Mouse (Mus musculus) CD4-positive helper T cell, adult 2 months (primary cell): ENCODE results near the gene Acap1.

ENCODE experiments used
- DNase-seq: peaks from one replicate; pipeline ENCODE4 v3.0.0-alpha.2; 2012; ENCODE audit warnings: low read depth, missing footprints, low spot score

Acap1 gene

DNA sequence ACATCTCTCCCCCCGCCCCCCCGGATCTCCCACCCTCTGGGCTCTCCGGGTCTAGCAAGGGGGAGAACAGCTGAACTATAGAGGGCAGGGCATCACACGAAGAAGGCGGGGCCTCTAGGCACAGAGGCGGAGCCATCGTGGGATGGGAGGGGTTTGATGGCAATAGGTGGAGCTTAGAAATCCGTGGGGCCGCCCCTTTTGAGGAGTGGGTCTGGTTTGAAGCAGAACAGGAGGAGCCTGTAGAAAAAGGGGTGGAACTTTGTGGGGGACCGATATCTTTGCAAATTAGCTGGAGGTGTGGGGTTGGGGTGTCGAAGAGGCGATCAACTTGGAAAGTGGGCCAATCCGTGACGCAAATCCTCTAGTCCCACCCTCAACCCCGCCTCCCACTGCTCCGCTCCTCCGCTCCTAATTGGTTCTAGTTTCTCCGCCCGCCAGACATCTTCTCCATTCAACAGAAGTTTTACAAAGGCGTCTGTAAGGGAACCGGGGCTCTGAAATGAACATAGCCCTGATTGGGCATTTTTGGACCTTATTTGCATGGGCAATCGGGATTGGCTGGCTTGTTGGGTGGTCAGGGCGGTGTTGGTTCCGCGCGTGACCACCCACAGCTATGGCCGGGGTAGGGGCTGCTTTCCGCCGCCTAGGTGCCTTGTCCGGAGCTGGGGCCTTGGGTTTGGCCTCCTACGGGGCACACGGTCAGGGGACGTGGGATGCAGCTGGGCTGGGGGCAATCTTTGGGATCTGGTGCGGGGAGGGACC is 57.2 kb downstream of the Acap1 start, which contains the start of gene Tmem256:
Gene Tmem256, plus strand, starts transcription at position 563 of the 762 bp plus-strand sequence.
- peak; percentile 96 for DNase-seq

DNA sequence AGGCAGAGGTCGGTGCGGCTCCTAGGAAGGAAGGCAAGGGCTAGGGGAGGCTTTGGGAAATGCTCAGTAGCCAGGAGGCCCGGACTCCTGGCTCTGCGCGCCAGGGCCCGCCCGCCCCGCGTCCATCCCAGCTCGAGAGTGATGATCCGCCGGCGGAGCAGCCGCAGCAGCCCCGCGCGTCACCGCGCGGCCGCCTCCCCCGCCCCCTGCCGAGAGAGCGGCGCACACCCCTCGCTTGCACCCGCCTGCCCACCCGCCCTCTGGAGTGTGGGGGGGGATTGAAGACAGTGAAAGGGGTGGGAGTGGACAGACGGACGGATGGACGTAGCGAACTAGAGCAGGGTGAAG is 57.8 kb downstream of the Acap1 start, which contains the start of gene Nlgn2:
Gene Nlgn2, minus strand, starts transcription at position 181 of the 348 bp plus-strand sequence.
- peak; percentile 86 for DNase-seq

DNA sequence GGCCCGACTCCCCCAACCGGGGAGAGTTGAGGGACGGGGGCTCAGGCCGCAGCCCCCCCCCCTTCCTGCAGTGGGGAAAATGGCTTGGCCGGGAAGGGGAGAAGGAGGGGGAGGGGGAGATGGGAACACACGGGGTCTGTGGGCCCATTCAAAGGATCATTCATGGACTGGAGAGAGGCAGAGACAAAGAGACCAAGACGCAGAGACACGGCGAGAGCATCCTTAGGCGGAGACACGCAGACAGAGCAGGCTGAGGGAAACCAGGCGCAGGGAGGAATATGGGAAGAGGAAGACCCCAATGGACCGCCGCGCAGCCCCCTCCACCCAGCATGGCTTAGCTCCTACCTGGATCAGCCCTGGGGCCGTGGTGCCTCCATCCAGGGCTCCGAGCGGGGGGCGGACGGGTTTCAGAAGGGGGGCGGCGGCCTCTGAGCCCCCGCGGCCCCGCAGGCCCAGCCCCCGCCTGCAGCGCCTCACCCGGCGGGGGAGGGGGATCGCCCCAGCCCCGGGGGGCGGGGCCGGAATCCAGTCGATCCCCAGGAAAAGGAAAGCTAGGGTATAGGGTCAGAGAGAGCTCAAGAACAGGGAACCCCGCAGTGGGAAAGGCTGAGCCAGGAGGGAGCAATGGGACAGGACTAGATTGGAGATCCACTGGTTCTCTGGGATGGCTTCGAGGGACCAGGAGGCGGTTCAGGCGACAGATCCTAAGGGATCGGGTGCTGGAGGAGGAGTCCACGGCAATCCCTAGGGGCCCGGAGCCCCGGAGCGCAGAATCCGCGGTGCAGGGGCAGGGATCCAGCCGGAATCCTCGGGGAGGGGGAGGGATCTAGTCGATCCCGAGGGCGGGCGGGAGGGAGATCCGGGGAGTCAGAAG is 58.4 kb downstream of the Acap1 start:
- peak; percentile 44 for DNase-seq

DNA sequence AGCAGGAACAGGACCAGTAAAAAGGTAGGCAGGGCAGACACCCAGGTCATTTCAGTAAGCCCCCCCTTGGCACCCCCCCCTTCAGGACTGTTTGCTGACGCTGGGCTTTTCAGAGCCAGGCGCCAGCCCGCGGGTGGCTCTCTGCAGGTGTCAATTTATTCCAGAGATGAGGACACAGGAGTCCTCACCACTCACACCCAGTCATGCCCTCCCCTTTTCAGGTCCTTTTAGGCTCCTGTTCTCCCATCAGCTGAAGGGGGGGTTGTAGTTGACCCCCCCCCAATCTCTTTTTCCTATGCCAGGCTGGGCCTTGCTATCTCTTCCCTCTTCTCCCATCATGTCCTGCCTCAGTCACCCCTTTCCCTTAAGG is 59.4 kb downstream of the Acap1 start:
- DNase-seq: peak; percentile 38

DNA sequence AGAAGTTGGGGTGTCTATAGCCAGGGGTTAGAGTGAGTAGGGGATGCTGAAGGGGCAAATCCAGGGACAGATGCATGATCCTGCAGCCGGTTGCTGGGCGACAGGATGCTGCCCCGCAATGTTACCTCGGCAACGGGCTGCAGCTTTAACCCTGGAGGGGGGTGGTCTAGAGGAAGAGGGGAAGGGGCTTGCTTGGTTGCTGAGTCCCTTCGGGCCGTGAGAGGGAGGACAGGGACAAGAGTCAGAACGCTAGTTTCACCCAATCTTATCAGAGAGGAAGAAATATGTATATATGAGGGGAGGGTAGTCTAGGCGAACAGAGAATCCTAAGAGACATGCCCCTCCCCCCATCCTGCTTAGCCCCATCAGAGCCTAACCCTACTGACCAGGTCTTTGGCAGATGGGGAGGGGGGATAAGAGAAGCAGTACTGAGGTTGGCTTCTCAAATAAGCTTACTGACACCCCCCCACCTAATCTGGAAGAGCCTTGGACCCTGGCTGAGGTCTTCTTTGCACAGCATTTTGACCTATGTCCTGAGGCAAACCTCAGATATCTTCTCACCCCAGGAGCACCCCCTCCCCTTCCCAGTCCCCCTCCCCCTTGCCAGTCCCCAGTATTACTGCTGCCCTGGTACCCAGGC is 59.9 kb downstream of the Acap1 start:
- no peak for DNase-seq

DNA sequence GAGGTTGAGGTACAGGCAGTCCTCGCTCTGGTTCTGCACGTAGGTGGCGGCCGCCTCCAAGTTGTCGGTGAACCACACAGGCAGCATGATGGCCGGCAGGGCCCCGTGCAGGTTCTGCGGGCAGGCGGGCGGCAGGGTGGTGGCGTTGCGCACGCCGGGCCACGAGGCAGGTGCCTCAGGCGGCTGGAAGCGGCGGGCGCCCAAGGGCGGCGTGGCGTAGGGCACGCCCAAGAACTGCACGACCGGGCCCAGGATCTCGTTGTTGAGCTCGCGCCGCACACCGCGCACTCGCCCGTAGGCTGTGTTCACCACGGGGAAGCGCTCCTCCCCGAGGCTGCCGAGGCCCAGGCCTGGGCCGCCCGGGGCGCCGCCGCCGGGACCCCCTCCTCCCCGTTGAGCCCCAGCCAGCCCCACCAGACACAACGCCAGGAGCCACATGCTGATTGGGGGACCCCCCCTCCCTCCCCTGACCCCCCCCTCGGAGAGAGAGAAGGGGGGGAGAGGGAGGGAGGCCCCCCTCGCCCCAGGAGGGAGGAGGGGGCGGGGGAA is 61.3 kb downstream of the Acap1 start:
- peak; percentile 71 for DNase-seq

DNA sequence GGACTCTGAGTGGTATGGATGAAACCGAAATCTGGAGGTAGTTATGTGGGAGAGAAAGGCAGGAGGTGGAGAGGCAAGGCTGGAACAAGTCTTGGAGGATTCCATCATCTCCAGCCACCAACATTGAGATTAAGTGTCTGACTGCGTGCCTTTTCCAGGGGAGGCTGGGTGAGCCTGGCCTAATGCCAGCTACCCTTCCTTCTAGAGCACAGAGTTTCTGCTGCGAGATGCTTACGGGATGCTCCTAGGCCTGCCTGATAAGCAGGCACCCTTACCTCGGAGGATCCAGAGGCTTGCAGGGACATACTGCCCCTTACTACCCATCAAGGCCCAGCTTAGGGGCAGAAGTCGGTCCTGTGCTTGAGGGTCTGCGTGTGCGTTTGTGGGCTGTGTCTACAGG is 61.8 kb downstream of the Acap1 start:
- no peak for DNase-seq
